Mouse (Mus musculus) cerebellum, adult 2 months (tissue): Measurements from ENCODE around the gene Ttc12. TPM values are rescaled to one million over a fixed set of nuclear protein-coding genes. Genes with fewer than 3 reads are reported as not detected.
A peak's percentile ranks its signal among the peaks of the same experiment; 100 is the strongest.

ENCODE experiments used
- DNase-seq, 2 experiments: peaks; one replicate each; pipeline ENCODE4 v3.0.0; 2021
- H3K27ac ChIP-seq: fragments of 200-500 bp; 2 replicates; pipeline ENCODE4 v1.5.1; 2012; ENCODE audit warnings: low read length, control low read depth, inconsistent platforms; ENCODE audit not compliant: insufficient read depth
- H3K27me3 ChIP-seq: fragments of 200-500 bp; 2 replicates; pipeline ENCODE4 v1.6.1; 2012; ENCODE audit warnings: inconsistent platforms, mild to moderate bottlenecking, low read length, moderate library complexity; ENCODE audit not compliant: control insufficient read depth, insufficient read depth
- H3K4me1 ChIP-seq: fragments of 200-500 bp; 2 replicates; pipeline ENCODE4 v1.6.1; 2011; ENCODE audit warnings: low read length; ENCODE audit not compliant: control insufficient read depth, insufficient read depth
- H3K4me3 ChIP-seq: fragments of 200-500 bp; replicated peaks from 2 replicates; pipeline ENCODE3; 2011; ENCODE audit warnings: mild to moderate bottlenecking, low read depth, low read length, control low read depth; ENCODE audit not compliant: insufficient read depth
- CTCF ChIP-seq: fragments of 200-500 bp; IDR thresholded peaks from 2 replicates; pipeline ENCODE4 v1.5.1; 2011; ENCODE audit warnings: low read depth, mild to moderate bottlenecking, control low read depth, low read length, moderate library complexity, borderline replicate concordance; ENCODE audit not compliant: insufficient read depth
- POLR2A ChIP-seq: fragments of 200-500 bp; IDR thresholded peaks from 2 replicates; pipeline ENCODE4 v1.6.1; 2011; ENCODE audit warnings: low read length, control low read depth, borderline replicate concordance; ENCODE audit not compliant: insufficient read depth
- WGBS: fragments of 180-500 bp; shearing (Covaris S2); methylation state at CpG from one replicate; pipeline ENCODE4 v1.1.7; 2018; 5-methylcytosine and 5-hydroxymethylcytosine counted together
- polyA plus RNA-seq: library from polyadenylated mRNA; depleted of rRNA; stranded (reverse); fragments of >200 nt; gene quantifications from 2 replicates; pipeline ENCODE4 v1.2.3, GENCODE M21; 2012; rRNA removed

Gene Ttc12
- polyA plus RNA-seq, 1 experiment = 3.3 TPM

- DNase-seq = peak; percentile 37 to 63
- peaks cover 16% of the 10 kb centered on the region for H3K4me1 ChIP-seq
- WGBS = 36% methylated on average over 5 of the region's 5 CpGs
- no peak overlapping the region for H3K4me3 ChIP-seq
- no peak for TF ChIP-seq POLR2A
- TF ChIP-seq CTCF = no peak
- no peaks in the 10 kb centered on the region for H3K27me3 ChIP-seq
- no peak overlapping the region for H3K27ac ChIP-seq
Observed at GRCm38 (mm10) chr9:49407028-49407427, 79.0 kb downstream of the Ttc12 start.

- TF ChIP-seq CTCF = no peak
- TF ChIP-seq POLR2A = no peak
- Histone ChIP-seq H3K4me3 (no peak overlapping the region), H3K4me1 (peaks cover 16% of the 10 kb centered on the region), H3K27ac (no peak overlapping the region), H3K27me3 (no peaks in the 10 kb centered on the region)
- no peak for DNase-seq
- 83% methylated on average over 2 of the region's 2 CpGs for WGBS
Observed at GRCm38 (mm10) chr9:49403711-49404110, 82.3 kb downstream of the Ttc12 start.

GRCm38 (mm10) chr9:49396006-49396405, 90.0 kb downstream of the Ttc12 start:
- H3K4me3 ChIP-seq = no peak overlapping the region
- no peak overlapping the region for H3K27ac ChIP-seq
- TF ChIP-seq CTCF = no peak
- TF ChIP-seq POLR2A = no peak
- no peaks in the 10 kb centered on the region for H3K4me1 ChIP-seq
- peak in 1 of 2 experiments; percentile 20 for DNase-seq
- no peaks in the 10 kb centered on the region for H3K27me3 ChIP-seq

- TF ChIP-seq POLR2A = no peak
- no peak overlapping the region for H3K27ac ChIP-seq
- no peak for DNase-seq
- no peaks in the 10 kb centered on the region for H3K27me3 ChIP-seq
- WGBS = 49% methylated on average over 2 of the region's 2 CpGs
- no peak overlapping the region for H3K4me3 ChIP-seq
- H3K4me1 ChIP-seq = no peaks in the 10 kb centered on the region
Observed at GRCm38 (mm10) chr9:49392242-49392641, 93.8 kb downstream of the Ttc12 start.

Other genes with a start within 250 kb of the Ttc12 start
- gene Gm4894, start 235.7 kb downstream of the Ttc12 start, polyA plus RNA-seq = not detected in 2 replicates
- 5.7 and 8.2 TPM in 2 replicates for gene Drd2, start 145.6 kb downstream of the Ttc12 start, polyA plus RNA-seq
- 0.08 TPM in 1 of 2 replicates, not detected in the other for gene Ankk1, start 59.2 kb downstream of the Ttc12 start, polyA plus RNA-seq